Mouse (Mus musculus) leukemia stem cell, adult 10-12 weeks (primary cell): ENCODE results near the gene Cited1. TPM values are rescaled to one million over a fixed set of nuclear protein-coding genes. Genes with fewer than 3 reads are reported as not detected.

Source experiments
- polyA plus RNA-seq: library from polyadenylated mRNA; stranded (reverse); fragments of >175 nt; gene quantifications from 2 replicates; pipeline ENCODE4 v1.2.3, GENCODE M21; 2012; ENCODE audit warnings: low replicate concordance

Cited1 gene
- 0.47 and 0.53 TPM in 2 replicates for polyA plus RNA-seq

GRCm38 (mm10) chrX:102251937-102252860 is at the start of gene Cited1:
TSS of gene Cited1 (minus strand) at chrX:102252181.

Other genes starting within 250 kb of the Cited1 start
- 2.2 and 2.4 TPM in 2 replicates for gene Rtl5, start 180.9 kb downstream of the Cited1 start, polyA plus RNA-seq
- gene Pin4, start 132.7 kb downstream of the Cited1 start, polyA plus RNA-seq: 0.89 TPM in 1 of 2 replicates, not detected in the other
- 0.34 and 1.4 TPM in 2 replicates for gene Ercc6l, start 95.1 kb downstream of the Cited1 start, polyA plus RNA-seq
- gene Rps4x, start 62.8 kb downstream of the Cited1 start, polyA plus RNA-seq: 20.6 and 80.1 TPM in 2 replicates